Mouse (Mus musculus) C2C12 (cell line): ENCODE results near the gene H2-Ab1. TPM values are rescaled to one million over a fixed set of nuclear protein-coding genes. Genes with fewer than 3 reads are reported as not detected.

Source experiments
- H3K27me3 ChIP-seq: one replicate; pipeline ENCODE4 v1.6.1; 2011; ENCODE audit not compliant: control insufficient read depth, insufficient read depth, insufficient read length
- H3K36me3 ChIP-seq: one replicate; pipeline ENCODE4 v1.6.1; 2011; ENCODE audit not compliant: control insufficient read depth, insufficient read depth
- H3K4me3 ChIP-seq: one replicate; pipeline ENCODE4 v1.5.1; 2011; ENCODE audit warnings: mild to moderate bottlenecking, control low read depth; ENCODE audit not compliant: poor library complexity, insufficient read depth, severe bottlenecking
- H3K79me2 ChIP-seq: one replicate; pipeline ENCODE4 v1.6.1; 2011; ENCODE audit not compliant: control insufficient read depth, insufficient read depth
- H3K79me3 ChIP-seq: one replicate; pipeline ENCODE4 v1.6.1; 2011; ENCODE audit warnings: low read depth, control low read depth
- H3ac ChIP-seq: one replicate; pipeline ENCODE3; 2011; ENCODE audit warnings: low read depth; ENCODE audit not compliant: control insufficient read depth, insufficient read length
- CEBPB ChIP-seq: IDR thresholded peaks from one replicate; pipeline ENCODE4 v1.6.1; 2011; ENCODE audit warnings: low read depth, mild to moderate bottlenecking, control low read depth, moderate library complexity
- CTCF ChIP-seq: IDR thresholded peaks from one replicate; pipeline ENCODE4 v1.5.1; 2011; ENCODE audit not compliant: control insufficient read depth, insufficient read depth, insufficient read length
- FOSL1 ChIP-seq: IDR thresholded peaks from one replicate; pipeline ENCODE4 v1.8.0; 2011; ENCODE audit warnings: mild to moderate bottlenecking, low read length; ENCODE audit not compliant: poor library complexity, insufficient read depth, severe bottlenecking
- MAX ChIP-seq: IDR thresholded peaks from one replicate; pipeline ENCODE4 v1.6.1; 2011; ENCODE audit warnings: mild to moderate bottlenecking, control low read depth
- MYOD1 ChIP-seq: IDR thresholded peaks from one replicate; pipeline ENCODE4 v1.6.1; 2011; ENCODE audit warnings: low read depth; ENCODE audit not compliant: control insufficient read depth, insufficient read length
- MYOG ChIP-seq: IDR thresholded peaks from one replicate; pipeline ENCODE4 v1.6.1; 2011; ENCODE audit not compliant: control insufficient read depth, insufficient read length; ENCODE audit errors: extremely low read depth
- USF1 ChIP-seq: IDR thresholded peaks from one replicate; pipeline ENCODE4 v1.6.1; 2011; ENCODE audit warnings: low read depth, mild to moderate bottlenecking, control low read depth, moderate library complexity
- polyA plus RNA-seq: library from polyadenylated mRNA; unstranded; fragments of >200 nt; fragmentation: generic; extraction: Trizol; gene quantifications from one replicate; pipeline ENCODE4 v1.2.1, GENCODE M21; 2012; ENCODE audit warnings: missing spikeins

Gene H2-Ab1
- polyA plus RNA-seq, 1 experiment = not detected

DNA sequence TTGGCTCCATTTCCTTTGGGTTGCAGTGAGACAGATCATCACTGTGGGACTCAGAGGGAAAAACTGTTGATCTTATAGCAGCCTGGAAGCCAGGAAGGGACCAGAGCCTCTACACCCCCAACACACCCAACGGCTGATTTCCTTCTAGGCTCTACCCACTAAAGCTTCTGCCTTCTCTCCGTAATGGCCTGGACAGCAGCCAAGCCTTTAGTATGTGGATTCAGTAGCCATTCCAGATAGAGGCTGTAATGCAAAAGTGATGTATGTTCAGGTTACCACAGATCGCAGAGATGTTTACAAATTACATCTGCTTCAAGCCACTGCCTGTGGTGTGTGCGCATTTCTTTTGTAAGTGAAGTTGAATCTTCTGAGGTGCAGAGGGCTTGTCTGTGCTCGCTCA is 3.1 kb downstream of the H2-Ab1 start:
- peaks cover 14% of the 10 kb centered on the region for H3K27me3 ChIP-seq
- H3ac ChIP-seq = no peak overlapping the region
- TF ChIP-seq MYOG (no peak), FOSL1 (no peak), USF1 (no peak), MYOD1 (no peak), CEBPB (no peak), CTCF (no peak), MAX (no peak)
- H3K79me2 ChIP-seq = no peaks in the 10 kb centered on the region
- no peaks in the 10 kb centered on the region for H3K79me3 ChIP-seq
- H3K4me3 ChIP-seq = no peak overlapping the region
- H3K36me3 ChIP-seq = no peaks in the 10 kb centered on the region

DNA sequence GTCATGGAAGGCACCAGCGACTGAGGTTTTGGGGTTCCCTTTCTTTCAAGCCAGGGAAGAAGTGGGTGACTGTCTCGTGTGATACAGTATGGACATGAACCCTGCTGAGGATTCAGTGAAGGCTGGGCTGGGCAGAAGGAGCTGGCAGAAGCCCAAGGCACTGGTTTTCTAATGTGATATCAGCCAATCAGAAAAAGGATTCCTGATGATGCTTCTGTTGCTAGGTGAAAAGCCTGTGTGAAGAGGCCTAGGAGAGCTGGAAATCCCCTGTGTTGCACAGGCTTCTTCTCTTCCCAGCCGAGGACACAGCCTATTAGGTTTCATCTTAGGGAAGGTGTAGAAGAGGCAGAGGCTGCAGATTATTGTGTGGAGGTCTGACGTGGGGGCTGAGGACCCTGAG is 4.0 kb downstream of the H2-Ab1 start:
- H3K79me2 ChIP-seq = no peaks in the 10 kb centered on the region
- no peaks in the 10 kb centered on the region for H3K36me3 ChIP-seq
- TF ChIP-seq MAX (no peak), CEBPB (no peak), MYOG (no peak), CTCF (no peak), USF1 (no peak), MYOD1 (no peak), FOSL1 (no peak)
- H3K27me3 ChIP-seq = peaks cover 14% of the 10 kb centered on the region
- no peaks in the 10 kb centered on the region for H3K79me3 ChIP-seq
- H3K4me3 ChIP-seq = no peak overlapping the region
- no peak overlapping the region for H3ac ChIP-seq

DNA sequence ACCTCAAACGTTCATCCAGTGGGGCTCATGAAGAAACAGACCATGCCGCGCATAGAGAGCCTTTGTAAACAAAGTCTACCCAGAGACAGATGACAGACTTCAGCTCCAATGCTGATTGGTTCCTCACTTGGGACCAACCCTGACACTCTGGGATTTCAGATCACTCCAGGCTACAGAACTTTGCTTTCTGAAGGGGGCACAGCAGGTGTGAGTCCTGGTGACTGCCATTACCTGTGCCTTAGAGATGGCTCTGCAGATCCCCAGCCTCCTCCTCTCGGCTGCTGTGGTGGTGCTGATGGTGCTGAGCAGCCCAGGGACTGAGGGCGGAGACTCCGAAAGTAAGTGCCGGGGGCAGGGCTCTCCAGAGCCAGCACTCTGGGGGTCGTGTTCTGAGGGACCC is 5.6 kb downstream of the H2-Ab1 start:
- Histone ChIP-seq H3K4me3 (no peak overlapping the region), H3ac (no peak overlapping the region), H3K36me3 (no peaks in the 10 kb centered on the region), H3K27me3 (peaks cover 19% of the 10 kb centered on the region), H3K79me3 (no peaks in the 10 kb centered on the region), H3K79me2 (no peaks in the 10 kb centered on the region)
- TF ChIP-seq USF1 (no peak), CTCF (no peak), FOSL1 (no peak), MYOG (no peak), MYOD1 (no peak), CEBPB (no peak), MAX (no peak)

DNA sequence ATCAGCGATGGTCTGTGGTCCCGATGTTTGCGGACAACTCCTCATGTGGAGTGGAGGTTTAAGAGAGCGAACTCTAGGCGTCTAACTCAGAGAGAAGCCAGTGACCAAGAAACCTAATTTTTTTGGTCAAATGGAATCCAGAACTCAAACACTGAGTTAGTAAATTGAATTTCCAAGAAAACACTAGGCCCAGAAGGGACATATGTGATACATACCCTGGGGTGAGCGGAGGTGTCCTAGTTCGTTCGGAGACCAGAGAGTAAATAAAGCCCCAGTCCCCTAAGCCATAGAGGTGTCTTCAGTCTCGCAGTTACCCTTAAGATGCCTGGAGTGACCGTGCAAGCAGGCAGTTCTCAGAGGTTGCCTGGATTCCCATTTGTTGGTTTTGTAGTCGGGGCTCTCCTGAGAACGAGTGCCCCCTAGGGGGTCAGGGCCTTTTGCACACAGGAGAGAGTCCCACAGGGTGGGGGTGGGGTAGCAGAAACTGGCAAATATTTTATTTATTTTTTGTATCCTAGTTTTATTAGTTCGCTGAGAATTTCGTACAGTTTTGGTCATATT is 6.4 kb downstream of the H2-Ab1 start:
- Histone ChIP-seq H3K79me3 (no peaks in the 10 kb centered on the region), H3ac (no peak overlapping the region), H3K27me3 (peaks cover 15% of the 10 kb centered on the region), H3K79me2 (no peaks in the 10 kb centered on the region), H3K36me3 (no peaks in the 10 kb centered on the region), H3K4me3 (no peak overlapping the region)
- TF ChIP-seq CTCF (no peak), USF1 (no peak), FOSL1 (no peak), CEBPB (no peak), MAX (no peak), MYOG (no peak)

DNA sequence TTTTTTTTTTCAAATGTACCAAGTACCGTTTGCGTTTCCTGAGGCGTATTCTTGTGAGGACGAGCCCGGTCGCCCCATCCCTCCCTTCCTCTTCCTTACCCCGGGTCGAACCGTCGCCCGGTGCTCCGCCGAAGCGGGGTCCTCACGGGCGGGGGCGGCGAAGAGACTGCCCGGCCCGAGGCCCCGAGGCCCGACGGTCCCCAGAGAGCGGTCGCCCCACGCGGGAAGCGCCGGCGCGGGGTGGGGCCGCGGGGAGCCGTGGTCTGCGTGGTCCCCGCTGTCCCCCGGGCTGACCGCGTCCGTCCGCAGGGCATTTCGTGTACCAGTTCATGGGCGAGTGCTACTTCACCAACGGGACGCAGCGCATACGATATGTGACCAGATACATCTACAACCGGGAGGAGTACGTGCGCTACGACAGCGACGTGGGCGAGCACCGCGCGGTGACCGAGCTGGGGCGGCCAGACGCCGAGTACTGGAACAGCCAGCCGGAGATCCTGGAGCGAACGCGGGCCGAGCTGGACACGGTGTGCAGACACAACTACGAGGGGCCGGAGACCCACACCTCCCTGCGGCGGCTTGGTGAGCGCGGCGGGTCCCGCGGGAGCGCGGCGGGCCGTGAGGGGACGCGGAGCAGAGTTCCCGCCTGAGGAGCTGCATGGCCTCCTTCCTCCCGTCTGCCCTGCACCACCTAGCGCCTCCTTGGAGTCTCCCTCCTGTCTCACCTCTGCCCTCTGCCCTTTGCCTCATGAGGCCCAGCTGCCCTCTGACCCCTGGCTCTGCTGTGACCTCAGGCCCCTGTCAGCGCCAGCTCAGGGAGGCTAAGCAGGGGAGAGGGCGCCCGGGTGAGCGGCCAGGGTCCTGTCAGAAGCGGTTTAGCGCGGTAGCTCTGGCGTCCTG is 7.2 kb downstream of the H2-Ab1 start:
- TF ChIP-seq USF1 (no peak), MAX (no peak), CEBPB (no peak), MYOG (no peak), FOSL1 (no peak), CTCF (no peak), MYOD1 (no peak)
- no peak overlapping the region for H3K4me3 ChIP-seq

More for the DNA sequence above, 7.2 kb downstream of the H2-Ab1 start:
- Histone ChIP-seq H3K79me3 (no peaks in the 10 kb centered on the region), H3ac (no peak overlapping the region), H3K36me3 (no peaks in the 10 kb centered on the region), H3K27me3 (peaks cover 15% of the 10 kb centered on the region), H3K79me2 (no peaks in the 10 kb centered on the region)
